Mouse (Mus musculus): Measurements from ENCODE around the gene Samsn1.

DNA sequence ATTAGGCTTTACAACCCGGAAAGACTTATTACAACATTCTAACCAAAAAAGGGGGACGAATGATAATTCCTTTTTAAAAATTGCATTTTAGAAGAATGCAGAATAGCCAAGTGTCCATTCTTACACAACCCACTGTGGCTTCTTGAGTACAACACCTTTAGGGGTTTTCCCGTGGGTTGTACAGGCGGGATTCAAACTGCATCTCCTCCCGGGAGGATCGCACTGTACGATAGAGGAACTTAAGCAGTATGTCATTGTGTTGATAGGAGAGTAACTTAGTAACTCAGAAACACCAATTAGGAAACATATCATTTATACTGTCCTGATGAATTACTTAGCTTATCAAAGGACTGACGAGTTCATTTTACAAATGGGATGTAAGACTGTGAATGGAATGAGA is 149.8 kb downstream of the Samsn1 start:
- TF ChIP-seq CTCF (IDR thresholded peaks at IDR 0.05; ENCODE audit: extremely low read depth, insufficient read depth, low read length) (no peak), POLR2A (IDR thresholded peaks at IDR 0.05; ENCODE audit: extremely low read depth, insufficient read depth, low read length) (no peak)

Measured in cortical plate, adult 2 months (tissue).